Mouse (Mus musculus) frontal cortex, adult (tissue): ENCODE measurements around the gene Nrsn2.
A peak's percentile ranks its signal among the peaks of the same experiment; 100 is the strongest.
"Not testable (repeated sequence)": the region's sequence is repeated elsewhere in the genome, so short reads cannot be mapped to it uniquely, and the experiment has no call there.

ENCODE experiments used
- ATAC-seq: cut with Nextera tagmentation; 2 replicates; pipeline ENCODE4 v1.9.2; 2017; ENCODE audit warnings: mild to moderate bottlenecking, moderate library complexity, mixed read lengths; ENCODE audit not compliant: low TSS enrichment

Nrsn2 gene

GRCm38 (mm10) chr2:152384191-152384590, 7.8 kb upstream of the Nrsn2 start:
- no peak for ATAC-seq

- peak; percentile 75 for ATAC-seq
Observed at GRCm38 (mm10) chr2:152375652-152376344, 640 bp downstream of the Nrsn2 start.

- no peak for ATAC-seq
Observed at GRCm38 (mm10) chr2:152373547-152373946, 2.9 kb downstream of the Nrsn2 start.

- ATAC-seq: no peak
Observed at GRCm38 (mm10) chr2:152372661-152373060, 3.8 kb downstream of the Nrsn2 start.

- ATAC-seq: no peak
Observed at GRCm38 (mm10) chr2:152372104-152372503, 4.3 kb downstream of the Nrsn2 start.

GRCm38 (mm10) chr2:152368532-152369140, 7.8 kb downstream of the Nrsn2 start:
- peak; percentile 67 for ATAC-seq

- ATAC-seq: no peak
Observed at GRCm38 (mm10) chr2:152367917-152368316, 8.5 kb downstream of the Nrsn2 start.

GRCm38 (mm10) chr2:152363245-152364147, 12.9 kb downstream of the Nrsn2 start:
- peak; percentile 87 for ATAC-seq

- ATAC-seq: no peak
Observed at GRCm38 (mm10) chr2:152361193-152361592, 15.2 kb downstream of the Nrsn2 start.

- ATAC-seq: no peak
Observed at GRCm38 (mm10) chr2:152360271-152360775, 16.1 kb downstream of the Nrsn2 start.

- no peak for ATAC-seq
Observed at GRCm38 (mm10) chr2:152359616-152360015, 16.8 kb downstream of the Nrsn2 start.

GRCm38 (mm10) chr2:152358977-152359376, 17.5 kb downstream of the Nrsn2 start:
- not testable (repeated sequence) for ATAC-seq

- no peak for ATAC-seq
Observed at GRCm38 (mm10) chr2:152357254-152357653, 19.2 kb downstream of the Nrsn2 start.

- peak; percentile 27; the same call in 1 of the 2 replicates for ATAC-seq
Observed at GRCm38 (mm10) chr2:152349842-152350540, 26.4 kb downstream of the Nrsn2 start.

GRCm38 (mm10) chr2:152349205-152349604, 27.2 kb downstream of the Nrsn2 start:
- ATAC-seq: no peak

GRCm38 (mm10) chr2:152347722-152348121, 28.7 kb downstream of the Nrsn2 start:
- no peak for ATAC-seq

- ATAC-seq: no peak
Observed at GRCm38 (mm10) chr2:152346776-152347465, 29.5 kb downstream of the Nrsn2 start.

- no peak for ATAC-seq
Observed at GRCm38 (mm10) chr2:152345393-152345792, 31.0 kb downstream of the Nrsn2 start.

GRCm38 (mm10) chr2:152344909-152345308, 31.5 kb downstream of the Nrsn2 start:
- ATAC-seq: no peak

- no peak for ATAC-seq
Observed at GRCm38 (mm10) chr2:152344361-152344760, 32.1 kb downstream of the Nrsn2 start.
